Mouse (Mus musculus) lung, embryonic 15.5 days (tissue): ENCODE data around the gene Supv3l1. TPM values are rescaled to one million over a fixed set of nuclear protein-coding genes. Genes with fewer than 3 reads are reported as not detected.

ENCODE experiments used
- ATAC-seq: fragments of 200-750 bp; cut with Nextera tagmentation; 2 replicates; pipeline ENCODE4 v1.8.0; 2017; ENCODE audit warnings: moderate number of reproducible peaks, borderline replicate concordance; ENCODE audit not compliant: low FRiP score, low TSS enrichment; ENCODE audit errors: extremely low read depth
- H3K27ac ChIP-seq: fragments of 300-500 bp; sonication (generic); 2 replicates; pipeline ENCODE4 v1.5.1; 2015; ENCODE audit warnings: moderate library complexity, mild to moderate bottlenecking, inconsistent platforms
- H3K27me3 ChIP-seq: fragments of 300-500 bp; sonication (generic); 2 replicates; pipeline ENCODE4 v1.6.1; 2015; ENCODE audit warnings: inconsistent platforms
- H3K36me3 ChIP-seq: fragments of 300-500 bp; sonication (generic); 2 replicates; pipeline ENCODE4 v1.6.1; 2015; ENCODE audit warnings: inconsistent platforms
- H3K4me1 ChIP-seq: fragments of 300-500 bp; sonication (generic); 2 replicates; pipeline ENCODE4 v1.6.1; 2015; ENCODE audit warnings: inconsistent platforms
- H3K4me2 ChIP-seq: fragments of 300-500 bp; sonication (generic); 2 replicates; pipeline ENCODE4 v1.6.1; 2015; ENCODE audit warnings: inconsistent platforms, mild to moderate bottlenecking, moderate library complexity
- H3K4me3 ChIP-seq: fragments of 300-500 bp; sonication (generic); 2 replicates; pipeline ENCODE4 v1.5.1; 2015; ENCODE audit warnings: mild to moderate bottlenecking, inconsistent platforms
- H3K9ac ChIP-seq: fragments of 300-500 bp; sonication (generic); 2 replicates; pipeline ENCODE4 v1.6.1; 2015; ENCODE audit warnings: inconsistent platforms
- H3K9me3 ChIP-seq: fragments of 300-500 bp; sonication (generic); 2 replicates; pipeline ENCODE4 v1.6.1; 2016; ENCODE audit warnings: inconsistent platforms
- WGBS: fragments of 180-500 bp; shearing (Covaris S2); methylation state at CpG from one replicate; pipeline ENCODE4 v1.1.7; 2015; 5-methylcytosine and 5-hydroxymethylcytosine counted together
- polyA plus RNA-seq: library from polyadenylated mRNA; unstranded; fragments of >200 nt; fragmentation: Nextera tagmentation; extraction: Ambion mirVana; gene quantifications from 2 replicates; pipeline ENCODE4 v1.2.1, GENCODE M21; 2015

The Supv3l1 gene
- polyA plus RNA-seq, 1 experiment from 2014 or later, result 27.0 TPM

DNA sequence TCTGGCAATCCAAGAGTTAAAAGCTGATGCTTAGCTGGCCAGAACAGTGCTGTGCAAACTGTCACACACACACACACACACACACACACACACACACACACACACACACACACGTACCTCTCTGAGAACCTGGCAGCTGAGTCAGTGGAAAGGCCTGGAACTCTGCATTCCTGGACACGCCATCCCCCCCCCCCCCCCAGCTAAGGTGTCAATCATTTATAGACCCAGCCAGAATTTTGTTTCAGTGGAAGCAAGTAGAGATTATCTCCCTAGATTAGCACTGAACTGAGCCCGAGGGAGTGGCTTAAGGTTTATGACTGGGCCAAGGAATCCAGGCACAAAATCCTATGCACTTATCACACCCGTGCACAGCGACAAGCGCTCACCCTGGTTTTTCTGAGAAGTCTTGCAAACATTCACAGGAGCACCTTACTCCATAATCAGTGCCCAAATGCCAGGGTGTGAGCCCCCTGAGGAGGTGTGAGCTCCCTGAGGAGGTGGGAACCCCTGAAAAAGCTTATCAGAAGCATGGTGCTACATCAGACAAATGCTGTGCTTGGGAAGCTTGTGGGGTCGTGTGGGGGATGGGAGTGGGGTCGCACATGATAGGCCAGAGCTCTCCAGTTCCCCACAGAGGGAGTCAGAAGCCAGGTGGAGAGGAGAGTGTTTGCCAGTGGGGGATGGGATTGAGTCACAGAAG lies 36.5 kb downstream of the Supv3l1 start:
- H3K27me3 ChIP-seq, result no peaks in the 10 kb centered on the region
- H3K9me3 ChIP-seq, result no peaks in the 10 kb centered on the region
- H3K36me3 ChIP-seq, result no peaks in the 10 kb centered on the region
- H3K9ac ChIP-seq, result no peak overlapping the region
- peak; percentile 67 for ATAC-seq
- no peak overlapping the region for H3K4me3 ChIP-seq
- peak overlapping the region; percentile 94 for H3K27ac ChIP-seq
- 6% methylated on average over 8 of the region's 8 CpGs for WGBS
- peak overlapping the region; percentile 6; the same call in 1 of the 2 replicates for H3K4me2 ChIP-seq
- peaks cover 7% of the 10 kb centered on the region; the same call in 1 of the 2 replicates for H3K4me1 ChIP-seq

DNA sequence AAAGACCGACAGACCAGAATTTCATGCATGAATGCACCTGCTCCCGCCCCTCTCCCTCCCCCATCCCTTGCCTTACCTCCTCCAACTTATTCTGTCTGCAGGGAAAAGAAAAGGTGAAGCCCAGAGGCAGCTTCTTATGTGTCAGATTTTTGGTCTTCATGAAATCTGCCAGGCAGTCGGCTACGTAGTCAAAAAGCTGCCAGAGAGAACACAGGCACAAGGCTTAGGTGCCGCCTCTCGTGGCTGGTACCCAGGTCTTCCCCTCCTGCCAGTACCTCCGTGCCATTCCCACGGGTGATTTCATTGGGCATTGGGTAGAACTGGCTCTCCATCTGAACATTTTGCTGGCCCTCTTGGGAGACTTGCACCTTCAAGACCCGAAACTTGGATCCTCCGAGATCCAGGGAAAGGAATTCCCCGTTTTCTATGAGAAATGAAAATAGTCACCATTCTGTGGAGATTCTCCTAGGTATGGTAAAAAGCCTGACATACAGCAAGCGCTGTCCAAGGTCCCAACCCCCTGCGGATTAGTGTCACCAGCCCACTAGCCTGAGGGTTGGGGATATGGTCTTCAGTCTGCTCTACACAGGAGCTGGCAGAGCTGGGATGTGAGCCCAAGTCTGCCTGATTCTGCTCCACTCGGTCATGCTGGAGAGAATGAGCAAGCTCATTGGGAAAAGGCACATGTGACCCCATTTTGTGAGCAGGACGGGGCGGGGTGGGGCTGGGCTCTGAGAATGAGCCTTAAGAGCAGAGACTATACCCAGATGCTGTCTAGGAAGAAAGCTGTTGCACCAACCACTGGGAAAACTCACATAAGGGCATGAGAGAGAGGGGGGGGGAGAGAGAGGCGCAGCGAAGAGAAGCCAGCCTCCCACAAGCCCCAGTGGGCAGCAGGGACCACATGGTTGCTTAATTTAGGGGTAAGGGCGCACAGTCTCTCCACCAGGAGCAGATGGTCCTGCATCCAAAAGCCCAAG lies 37.8 kb downstream of the Supv3l1 start:
- Histone ChIP-seq H3K4me3 (no peak overlapping the region), H3K36me3 (no peaks in the 10 kb centered on the region), H3K27me3 (no peaks in the 10 kb centered on the region), H3K4me2 (no peak overlapping the region), H3K9ac (no peak overlapping the region), H3K4me1 (peaks cover 7% of the 10 kb centered on the region; the same call in 1 of the 2 replicates), H3K9me3 (no peaks in the 10 kb centered on the region), H3K27ac (0 out of 2 replicates have a peak overlapping the region, but pooled peaks have one; percentile 94)
- WGBS, result 64% methylated on average over 19 of the region's 19 CpGs
- ATAC-seq, result no peak

DNA sequence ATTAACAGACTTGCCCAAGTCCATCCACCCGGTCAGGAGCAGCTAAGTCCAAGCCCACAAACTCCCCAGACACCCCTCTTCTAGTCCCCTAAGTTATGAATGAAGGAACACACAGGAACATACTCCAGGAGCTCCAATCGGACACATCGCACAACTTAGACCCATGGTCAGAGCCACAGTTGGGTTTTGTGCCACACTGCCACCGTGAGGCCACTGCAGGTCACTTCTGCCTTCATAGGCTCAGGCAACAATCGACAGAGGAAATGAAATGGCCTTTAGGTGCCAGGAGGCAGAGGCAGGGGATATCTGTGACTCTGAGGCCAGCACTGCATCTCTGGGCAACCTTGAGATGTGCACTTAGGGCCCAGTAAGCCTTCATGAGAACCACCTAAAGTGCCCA lies 38.6 kb downstream of the Supv3l1 start:
- no peaks in the 10 kb centered on the region for H3K27me3 ChIP-seq
- H3K27ac ChIP-seq, result no peak overlapping the region
- H3K9me3 ChIP-seq, result no peaks in the 10 kb centered on the region
- H3K4me2 ChIP-seq, result no peak overlapping the region
- 10% methylated on average over 5 of the region's 5 CpGs for WGBS
- H3K4me3 ChIP-seq, result no peak overlapping the region
- H3K4me1 ChIP-seq, result peaks cover 7% of the 10 kb centered on the region; the same call in 1 of the 2 replicates
- no peaks in the 10 kb centered on the region for H3K36me3 ChIP-seq
- H3K9ac ChIP-seq, result no peak overlapping the region
- ATAC-seq, result no peak

DNA sequence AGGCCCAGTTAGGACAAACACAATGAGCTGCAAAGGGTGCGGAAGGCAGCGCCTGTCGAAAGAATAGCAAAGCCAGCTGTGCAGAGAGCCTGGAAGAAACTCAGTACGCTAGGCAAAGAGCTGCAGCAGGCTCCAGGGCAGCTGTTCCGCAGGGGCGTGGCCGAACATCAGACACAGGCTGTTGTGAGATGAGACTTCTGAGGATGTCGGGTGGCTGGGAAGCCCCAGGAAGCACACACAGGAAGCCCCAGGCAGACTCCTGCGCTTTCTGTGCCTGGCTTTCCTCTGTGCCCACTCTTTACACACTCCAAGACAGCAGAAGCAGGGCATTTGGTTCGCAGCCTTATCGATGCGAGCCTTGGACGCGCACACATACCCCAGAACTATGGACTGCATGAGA lies 44.6 kb downstream of the Supv3l1 start:
- H3K4me2 ChIP-seq, result peak overlapping the region; percentile 42
- peaks cover 6% of the 10 kb centered on the region for H3K4me1 ChIP-seq
- H3K36me3 ChIP-seq, result no peaks in the 10 kb centered on the region
- 44% methylated on average over 14 of the region's 14 CpGs for WGBS
- no peaks in the 10 kb centered on the region for H3K27me3 ChIP-seq
- ATAC-seq, result peak; percentile 45; the same call in 1 of the 2 replicates
- no peak overlapping the region for H3K27ac ChIP-seq
- H3K4me3 ChIP-seq, result 0 out of 2 replicates have a peak overlapping the region, but pooled peaks have one; percentile 10
- no peak overlapping the region for H3K9ac ChIP-seq
- no peaks in the 10 kb centered on the region for H3K9me3 ChIP-seq

DNA sequence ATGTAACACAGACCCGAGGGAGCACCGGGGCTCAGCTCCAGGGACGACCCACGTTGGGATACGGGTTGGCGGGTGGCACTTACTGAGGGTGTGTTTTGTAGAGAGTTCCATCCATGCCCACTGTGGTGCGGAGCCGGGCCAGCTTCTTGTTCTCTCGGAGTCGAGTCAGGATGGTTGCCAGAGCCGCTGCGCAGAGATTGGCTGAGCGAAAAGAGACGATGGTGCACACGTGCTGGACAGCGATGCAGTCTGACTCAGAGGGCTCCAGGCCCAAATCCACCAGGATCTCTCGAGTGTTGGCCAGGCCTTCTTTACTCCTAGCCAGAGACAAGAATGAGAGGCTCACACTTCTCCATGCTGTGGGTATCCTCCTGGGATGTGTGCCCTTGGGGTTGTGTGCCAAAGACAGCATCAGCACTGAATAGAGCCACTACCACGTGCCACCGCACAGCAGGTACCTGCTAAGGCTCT lies 47.9 kb downstream of the Supv3l1 start:
- H3K27me3 ChIP-seq, result no peaks in the 10 kb centered on the region
- ATAC-seq, result no peak
- H3K9ac ChIP-seq, result no peak overlapping the region
- 79% methylated on average over 19 of the region's 19 CpGs for WGBS
- no peaks in the 10 kb centered on the region for H3K9me3 ChIP-seq
- no peak overlapping the region for H3K4me2 ChIP-seq
- H3K36me3 ChIP-seq, result no peaks in the 10 kb centered on the region
- peaks cover 6% of the 10 kb centered on the region for H3K4me1 ChIP-seq
- H3K4me3 ChIP-seq, result no peak overlapping the region
- no peak overlapping the region for H3K27ac ChIP-seq

DNA sequence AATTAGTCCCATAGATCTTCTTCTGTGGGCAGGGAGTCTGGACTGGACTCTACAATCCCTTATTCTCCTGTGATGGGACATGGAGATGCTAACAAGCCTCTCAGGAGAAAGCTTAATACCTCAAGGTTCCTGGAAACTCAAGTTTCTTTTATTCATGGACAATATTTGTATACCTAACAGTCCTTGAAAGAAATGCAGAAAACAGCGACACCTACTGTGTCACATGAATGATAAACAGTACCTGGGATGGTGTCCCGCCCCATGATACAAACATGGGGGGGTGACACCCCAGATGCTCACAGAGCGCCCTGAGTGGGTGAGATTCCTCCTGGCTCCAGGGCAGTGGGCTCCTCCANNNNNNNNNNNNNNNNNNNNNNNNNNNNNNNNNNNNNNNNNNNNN lies 66.5 kb downstream of the Supv3l1 start:
- ATAC-seq, result no peak
- H3K27ac ChIP-seq, result no peak overlapping the region
- no peak overlapping the region for H3K4me3 ChIP-seq
- H3K9me3 ChIP-seq, result no peaks in the 10 kb centered on the region
- no peak overlapping the region for H3K4me2 ChIP-seq
- H3K27me3 ChIP-seq, result no peaks in the 10 kb centered on the region
- no peak overlapping the region for H3K9ac ChIP-seq
- WGBS, result 81% methylated on average over 3 of the region's 3 CpGs
- H3K4me1 ChIP-seq, result no peaks in the 10 kb centered on the region
- no peaks in the 10 kb centered on the region for H3K36me3 ChIP-seq

DNA sequence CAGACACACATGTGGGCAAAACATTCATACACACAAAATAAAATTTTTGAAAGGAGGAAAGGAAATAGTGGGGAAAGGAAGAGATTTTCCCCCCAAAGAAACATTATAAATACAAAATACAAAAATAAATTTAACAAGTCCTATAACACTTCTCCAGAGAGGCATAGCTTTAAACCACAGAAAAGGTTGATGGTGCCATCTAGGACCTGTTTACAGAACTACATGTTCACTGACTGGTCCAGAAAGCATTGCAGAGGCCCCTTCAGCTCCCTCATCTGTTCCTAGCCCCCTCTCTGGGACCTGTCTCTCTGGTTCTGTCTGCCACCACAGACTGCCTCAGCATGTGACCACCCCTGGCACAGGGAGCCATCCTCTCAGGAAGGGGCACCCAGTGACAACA lies 68.6 kb downstream of the Supv3l1 start:
- ATAC-seq, result no peak
- Histone ChIP-seq H3K9me3 (no peaks in the 10 kb centered on the region), H3K4me2 (no peak overlapping the region), H3K4me3 (no peak overlapping the region), H3K4me1 (no peaks in the 10 kb centered on the region), H3K27me3 (no peaks in the 10 kb centered on the region), H3K27ac (no peak overlapping the region), H3K36me3 (no peaks in the 10 kb centered on the region), H3K9ac (no peak overlapping the region)

DNA sequence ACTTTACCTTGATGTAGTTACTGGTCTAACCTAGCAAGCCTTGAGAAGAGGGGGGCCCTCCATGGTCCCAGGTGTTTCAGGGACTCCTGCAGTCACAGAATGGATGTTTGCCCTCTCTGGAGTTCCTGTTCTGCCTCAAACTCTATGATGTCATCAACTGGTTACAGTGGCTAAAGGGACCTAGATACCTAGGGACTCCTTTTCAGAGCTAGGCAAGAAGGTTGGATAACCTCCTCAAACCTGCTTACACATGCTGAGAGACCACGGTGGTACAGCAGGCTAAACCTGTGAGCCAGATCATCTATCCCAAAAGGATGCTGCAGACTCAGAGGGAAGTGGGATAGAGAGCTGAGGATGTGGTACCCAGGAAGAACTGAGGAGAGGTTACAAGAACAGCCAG lies 69.7 kb downstream of the Supv3l1 start, which contains the start of gene Hk1:
Hk1 (minus strand) TSS at position 101 of the 400 bp plus-strand sequence.
- Histone ChIP-seq H3K27ac (no peak within 1 kb of the TSS), H3K4me3 (no peak within 1 kb of the TSS), H3K4me2 (no peak within 1 kb of the TSS), H3K9me3 (no peaks in the 10 kb centered on the region), H3K27me3 (no peaks in the 10 kb centered on the region), H3K9ac (no peak within 1 kb of the TSS), H3K36me3 (no peaks in the 10 kb centered on the region), H3K4me1 (no peaks in the 10 kb centered on the region)
- no peak for ATAC-seq
- 81% methylated on average over 1 of the region's 1 CpGs for WGBS

Other genes starting within 250 kb of the Supv3l1 start
- gene Tspan15, start 218.5 kb downstream of the Supv3l1 start, polyA plus RNA-seq, result 66.5 and 84.5 TPM in 2 replicates
- gene Tacr2, start 197.3 kb downstream of the Supv3l1 start, polyA plus RNA-seq, result 0.56 and 0.72 TPM in 2 replicates
- gene Hk1, start 69.8 kb downstream of the Supv3l1 start, polyA plus RNA-seq, result 35.1 and 39.9 TPM in 2 replicates
- gene Hkdc1, start 27.2 kb downstream of the Supv3l1 start, polyA plus RNA-seq, result 2.8 and 3.3 TPM in 2 replicates
- 0.46 and 0.55 TPM in 2 replicates for gene 4930507D05Rik, start 249 bp downstream of the Supv3l1 start, polyA plus RNA-seq
- gene Vps26a, start 37.1 kb upstream of the Supv3l1 start, polyA plus RNA-seq, result 77.6 and 79.0 TPM in 2 replicates
- 43.0 and 50.5 TPM in 2 replicates for gene Srgn, start 77.7 kb upstream of the Supv3l1 start, polyA plus RNA-seq
- 34.2 and 36.5 TPM in 2 replicates for gene Kif1bp, start 128.7 kb upstream of the Supv3l1 start, polyA plus RNA-seq
- gene Ddx21, start 152.5 kb upstream of the Supv3l1 start, polyA plus RNA-seq, result 18.7 and 19.6 TPM in 2 replicates
- gene Ddx50, start 201.5 kb upstream of the Supv3l1 start, polyA plus RNA-seq, result 119 and 126 TPM in 2 replicates